9 mouse cellular contexts compared by ENCODE assay signal in the genomic region with DNA sequence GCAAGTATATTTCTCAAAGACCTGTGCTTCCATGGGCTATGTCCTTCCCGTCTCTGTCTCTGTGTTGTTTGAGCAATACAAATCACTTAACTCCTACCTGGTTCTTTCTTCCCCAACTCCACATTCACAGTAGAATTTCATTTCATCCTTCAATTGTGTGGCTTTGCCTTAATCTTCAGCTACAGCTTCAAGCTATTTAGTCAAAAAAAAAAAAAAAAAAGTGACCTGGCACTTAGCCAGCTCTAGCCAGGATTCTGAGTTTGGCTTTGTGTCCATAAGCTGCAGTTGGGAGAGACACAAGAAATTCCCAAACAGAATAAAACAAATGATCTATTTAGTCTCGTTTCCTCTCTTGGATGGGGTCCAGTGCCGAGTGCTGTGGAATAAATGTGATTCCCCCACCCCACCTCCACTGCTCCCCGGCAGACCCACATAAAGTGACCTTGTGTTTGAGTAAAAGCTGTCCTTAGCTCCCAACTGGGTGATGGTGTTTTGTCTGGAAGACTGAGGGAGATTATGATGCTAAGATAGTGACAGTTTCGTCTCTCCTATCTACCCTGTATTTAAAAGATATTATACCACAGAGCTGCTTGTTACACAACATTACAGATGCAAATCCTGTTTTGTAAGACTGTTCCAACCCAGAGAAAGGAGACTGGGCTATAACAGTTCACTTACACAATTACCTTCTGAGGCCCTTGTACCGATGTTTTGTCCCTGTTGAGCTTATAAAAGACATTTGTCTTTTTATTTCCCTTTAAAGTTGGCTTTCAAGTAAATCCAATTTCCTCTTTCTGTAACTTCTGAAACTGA. TPM values are rescaled to one million over a fixed set of nuclear protein-coding genes. Genes with fewer than 3 reads are reported as not detected.
DNase-seq lines count a peak whose midpoint lies in the region; ATAC-seq and TF ChIP-seq lines count a peak whose summit lies in the region.
"Had no signal": no experiment of that assay in that cellular context is flagged by ENCODE, and none has a peak within 500 bp of the region (broad histone marks: within the 10 kb centered on the region; RNA-seq: fewer than 3 reads in every experiment).

TSS of gene Serpine2 (minus strand) at position 51 of the 813 bp plus-strand sequence.

- no peak for TF ChIP-seq POLR2A in brain, embryonic 14.5 days (IDR thresholded peaks at IDR 0.05; ENCODE audit: borderline replicate concordance, extremely low read depth, insufficient read depth, insufficient read length, poor library complexity, severe bottlenecking)

- H3K4me3 ChIP-seq in hindbrain, embryonic 14.5 days (replicated peaks; ENCODE audit: low read length) = no peak within 1 kb of the TSS
- no peak within 1 kb of the TSS for H3K4me3 ChIP-seq in limb, embryonic 12.5 days (replicated peaks)
- H3K4me3 ChIP-seq: liver, embryonic 15.5 days had no signal

- no peaks in the 10 kb centered on the region for H3K9me3 ChIP-seq in hindbrain, embryonic 14.5 days (ENCODE audit: control insufficient read depth, low read length)
- no peaks in the 10 kb centered on the region for H3K9me3 ChIP-seq in limb, embryonic 12.5 days
- H3K9me3 ChIP-seq: liver, embryonic 15.5 days had no signal

- peak; percentile 39; the same call in 1 of the 2 replicates for ATAC-seq in hindbrain, embryonic 14.5 days (ENCODE audit: low FRiP score)
- ATAC-seq in limb, embryonic 12.5 days (ENCODE audit: insufficient number of reproducible peaks, insufficient read depth, low FRiP score, low TSS enrichment, low read depth) = no peak

- peak within 1 kb of the TSS; percentile 22; the same call in 1 of the 2 replicates for H3K4me2 ChIP-seq in hindbrain, embryonic 14.5 days (replicated peaks)
- peak within 1 kb of the TSS; percentile 7; the same call in 1 of the 2 replicates for H3K4me2 ChIP-seq in limb, embryonic 12.5 days
- H3K4me2 ChIP-seq: liver, embryonic 15.5 days had no signal

- no peak for TF ChIP-seq CTCF in brain, embryonic 14.5 days (IDR thresholded peaks at IDR 0.05; ENCODE audit: borderline replicate concordance, extremely low read depth, insufficient read depth, insufficient read length)

- H3K27me3 ChIP-seq in hindbrain, embryonic 14.5 days (ENCODE audit: control insufficient read depth, insufficient read depth, low read length) = no peaks in the 10 kb centered on the region
- peaks cover 16% of the 10 kb centered on the region; the same call in 1 of the 2 replicates for H3K27me3 ChIP-seq in limb, embryonic 12.5 days

- H3K4me1 ChIP-seq in hindbrain, embryonic 14.5 days (replicated peaks; ENCODE audit: control insufficient read depth, insufficient read depth, low read length) = peaks cover 15% of the 10 kb centered on the region
- H3K4me1 ChIP-seq in limb, embryonic 12.5 days (replicated peaks) = peaks cover 46% of the 10 kb centered on the region

- DNase-seq in layer of hippocampus, adult 18-20 months (ENCODE audit: low spot score in 2 of 2) = peak; percentile 4 to 25
- DNase-seq in layer of hippocampus, adult 9-10 months (ENCODE audit: low spot score) = no peak
- DNase-seq in brain, embryonic 14.5 days (ENCODE audit: low read depth) = peak; percentile 85
- DNase-seq in gastrocnemius, adult 8-10 months (ENCODE audit: low spot score in 2 of 2) = no peak
- DNase-seq in hindbrain, embryonic 14.5 days (ENCODE audit: low spot score) = peak; percentile 74
- peak; percentile 43 for DNase-seq in right cerebral cortex, postnatal 14 days
- no peak for DNase-seq in urinary bladder, adult 18-20 months (ENCODE audit: low spot score in 2 of 2)

- H3K36me3 ChIP-seq in hindbrain, embryonic 14.5 days (replicated peaks; ENCODE audit: control insufficient read depth, insufficient read depth) = no peaks in the 10 kb centered on the region
- no peaks in the 10 kb centered on the region for H3K36me3 ChIP-seq in limb, embryonic 12.5 days
- H3K36me3 ChIP-seq: liver, embryonic 15.5 days had no signal

- no peak within 1 kb of the TSS for H3K9ac ChIP-seq in hindbrain, embryonic 14.5 days
- H3K9ac ChIP-seq in limb, embryonic 12.5 days (replicated peaks) = no peak within 1 kb of the TSS
- H3K9ac ChIP-seq: liver, embryonic 15.5 days had no signal

- WGBS in hindbrain, embryonic 14.5 days = 35% methylated on average over 6 of the region's 6 CpGs
- WGBS in limb, embryonic 12.5 days = 28% methylated on average over 6 of the region's 6 CpGs

- H3K27ac ChIP-seq in hindbrain, embryonic 14.5 days = peak within 1 kb of the TSS; percentile 60
- H3K27ac ChIP-seq in limb, embryonic 12.5 days = peak within 1 kb of the TSS; percentile 64
- H3K27ac ChIP-seq: liver, embryonic 15.5 days had no signal

RNA-seq across cellular contexts. Expression of gene Serpine2, which starts in this region (rescaled TPM):
- total RNA-seq in layer of hippocampus, adult 18-20 months (2021) = 100 to 1,000 TPM; 130 to 138 TPM
- polyA plus RNA-seq in brain, embryonic 14.5 days (2012; rRNA removed) = 48.3 and 99.0 TPM in 2 replicates
- 10 to 100 TPM; 68.2 to 83.3 (median 76.2) TPM for total RNA-seq in gastrocnemius, adult 8-10 months (2022)
- polyA plus RNA-seq in hindbrain, embryonic 14.5 days (2014; fragmentation: Nextera tagmentation; extraction: Ambion mirVana) = 328 and 356 TPM in 2 replicates
- 180 and 186 TPM in 2 replicates for polyA plus RNA-seq in limb, embryonic 12.5 days (2016; fragmentation: Nextera tagmentation; extraction: Ambion mirVana)

Comparison
In these comparisons a context has a peak if more than half of its experiments do, and no peak if none do; other contexts are left out.
1. DNase-seq: peak in layer of hippocampus, adult 18-20 months (2 of 2), brain, embryonic 14.5 days (single experiment), hindbrain, embryonic 14.5 days (single experiment) and right cerebral cortex, postnatal 14 days (single experiment); none in layer of hippocampus, adult 9-10 months (single experiment), gastrocnemius, adult 8-10 months (0 of 2) and urinary bladder, adult 18-20 months (0 of 2).